Mouse (Mus musculus) cerebellum, adult 8-10 months (tissue): ENCODE measurements at regions not wholly inside any gene's neighbourhood (a gene's known extent, or its start where the extent isn't known, plus 50 kb on each side); places are given as distances from the start of the nearest gene placed in this dataset.

Source experiments
- DNase-seq: peaks from one replicate; pipeline ENCODE4 v3.0.0; 2022

GRCm38 (mm10) chrX:95291676-95292075, 95.0 kb upstream of the Arhgef9 start:
- no peak for DNase-seq

- DNase-seq, result no peak
Observed at GRCm38 (mm10) chrX:95282038-95282437, 85.4 kb upstream of the Arhgef9 start.

GRCm38 (mm10) chrX:95253517-95253916, 56.9 kb upstream of the Arhgef9 start:
- DNase-seq, result peak; percentile 2
